8 mouse cellular contexts compared by ENCODE assay signal in the genomic region with DNA sequence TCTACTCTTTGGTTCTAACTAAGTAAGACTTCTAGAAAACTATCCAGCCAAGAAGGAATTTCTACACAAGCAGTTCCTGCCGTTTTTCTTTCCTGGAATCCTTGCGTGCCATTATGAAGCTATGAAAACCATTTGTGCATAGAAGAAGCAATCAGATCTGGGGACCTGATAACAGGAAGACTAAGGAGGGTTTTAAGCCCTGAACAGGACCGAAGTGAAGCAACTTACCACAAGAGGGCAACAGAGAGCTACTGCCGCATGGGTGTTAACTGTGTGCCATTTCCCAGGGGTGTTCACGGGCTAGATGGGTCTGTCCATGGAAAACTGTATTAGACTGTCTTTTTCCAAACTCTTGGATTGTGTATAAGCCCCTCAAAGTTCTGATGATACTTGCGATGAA. TPM values are rescaled to one million over a fixed set of nuclear protein-coding genes. Genes with fewer than 3 reads are reported as not detected.
DNase-seq lines count a peak whose midpoint lies in the region; ATAC-seq lines count a peak whose summit lies in the region.

No protein-coding gene starts in this region.

- H3K9ac ChIP-seq in midbrain, embryonic 16.5 days (ENCODE audit: low read depth, low read length) = no peak overlapping the region
- H3K9ac ChIP-seq in intestine, embryonic 16.5 days (ENCODE audit: low read depth, low read length) = no peak overlapping the region

- no peak for ATAC-seq in midbrain, embryonic 16.5 days
- ATAC-seq in intestine, embryonic 16.5 days = peak; percentile 86

- intact Hi-C loops in left cerebral cortex, postnatal 10 days (cut with DNase I) = loop anchor here (2.0 to 10.0 kb wide), 3 partner anchors 71 to 345 kb away; partner anchors contain the start of genes Alg5 and Exosc8

- 23% methylated on average over 6 of the region's 6 CpGs for WGBS in midbrain, embryonic 10.5 days
- 18% methylated on average over 6 of the region's 6 CpGs for WGBS in midbrain, embryonic 16.5 days
- 16% methylated on average over 6 of the region's 6 CpGs for WGBS in intestine, embryonic 16.5 days

- H3K27me3 ChIP-seq in midbrain, embryonic 10.5 days (ENCODE audit: low read depth, poor library complexity, severe bottlenecking) = 0 out of 2 replicates have a peak, but pooled peaks cover 5% of the 10 kb centered on the region
- no peaks in the 10 kb centered on the region for H3K27me3 ChIP-seq in midbrain, embryonic 16.5 days (ENCODE audit: control insufficient read depth, insufficient read depth, low read depth, low read length)
- H3K27me3 ChIP-seq in intestine, embryonic 16.5 days (replicated peaks; ENCODE audit: control insufficient read depth, insufficient read depth, low read length) = no peaks in the 10 kb centered on the region

- H3K4me1 ChIP-seq in midbrain, embryonic 10.5 days = no peaks in the 10 kb centered on the region
- H3K4me1 ChIP-seq in midbrain, embryonic 16.5 days (ENCODE audit: control insufficient read depth, insufficient read depth, low read length) = no peaks in the 10 kb centered on the region; the same call in 1 of the 2 replicates
- no peaks in the 10 kb centered on the region for H3K4me1 ChIP-seq in intestine, embryonic 16.5 days (ENCODE audit: control insufficient read depth, insufficient read depth, low read length)

- H3K4me3 ChIP-seq in midbrain, embryonic 10.5 days = no peak overlapping the region
- H3K4me3 ChIP-seq in midbrain, embryonic 16.5 days (ENCODE audit: low read depth, low read length) = no peak overlapping the region
- H3K4me3 ChIP-seq in intestine, embryonic 16.5 days (ENCODE audit: low read length) = no peak overlapping the region

- H3K4me2 ChIP-seq in midbrain, embryonic 16.5 days (ENCODE audit: low read length) = no peak overlapping the region
- no peak overlapping the region for H3K4me2 ChIP-seq in intestine, embryonic 16.5 days (ENCODE audit: low read depth, low read length)

- DNase-seq in midbrain, embryonic 10.5 days (ENCODE audit: low spot score) = peak; percentile 74
- DNase-seq in cerebellum, postnatal 14 days = peak; percentile 88 to 89
- DNase-seq in gastrocnemius, adult 18-20 months (ENCODE audit: low spot score) = peak; percentile 85
- peak; percentile 77 to 79 for DNase-seq in left cerebral cortex, postnatal 10 days (ENCODE audit: extremely low spot score in 1 of 2, low spot score in 2 of 2)
- peak; percentile 86 for DNase-seq in mesoderm, embryonic 11.5 days (ENCODE audit: low read depth, low spot score)
- DNase-seq in right cerebral cortex, postnatal 25 days = peak; percentile 73

- no peaks in the 10 kb centered on the region for H3K9me3 ChIP-seq in midbrain, embryonic 10.5 days (replicated peaks)
- no peaks in the 10 kb centered on the region for H3K9me3 ChIP-seq in midbrain, embryonic 16.5 days (replicated peaks; ENCODE audit: control insufficient read depth, low read length, poor library complexity, severe bottlenecking)
- no peaks in the 10 kb centered on the region for H3K9me3 ChIP-seq in intestine, embryonic 16.5 days (ENCODE audit: control insufficient read depth, low read length)

- H3K36me3 ChIP-seq in midbrain, embryonic 10.5 days = no peaks in the 10 kb centered on the region
- H3K36me3 ChIP-seq in midbrain, embryonic 16.5 days (ENCODE audit: control insufficient read depth, insufficient read depth, low read length) = no peaks in the 10 kb centered on the region
- no peaks in the 10 kb centered on the region for H3K36me3 ChIP-seq in intestine, embryonic 16.5 days (ENCODE audit: control insufficient read depth, insufficient read depth, low read length)

- H3K27ac ChIP-seq in midbrain, embryonic 10.5 days (replicated peaks) = no peak overlapping the region
- no peak overlapping the region for H3K27ac ChIP-seq in midbrain, embryonic 16.5 days (ENCODE audit: low read length)
- no peak overlapping the region for H3K27ac ChIP-seq in intestine, embryonic 16.5 days (ENCODE audit: low read length)

RNA-seq across cellular contexts. Expression of gene Ccna1, which starts 24.8 kb away (rescaled TPM):
- 1.7 and 3.1 TPM in 2 replicates for polyA plus RNA-seq in midbrain, embryonic 10.5 days (2016; fragmentation: Nextera tagmentation; extraction: Ambion mirVana)
- 1.8 and 2.2 TPM in 2 replicates for polyA plus RNA-seq in midbrain, embryonic 16.5 days (2015; fragmentation: Nextera tagmentation; extraction: Ambion mirVana)
- total RNA-seq in gastrocnemius, adult 18-20 months (2021) = not detected
- polyA plus RNA-seq in intestine, embryonic 16.5 days (2015; fragmentation: Nextera tagmentation; extraction: Ambion mirVana) = 1.3 and 1.8 TPM in 2 replicates
- total RNA-seq in left cerebral cortex, postnatal 10 days (2021) = 1 to 10 TPM; 1.9 to 2.4 TPM

RNA-seq across cellular contexts. Expression of gene Spg20, which starts 31.9 kb away (rescaled TPM):
- 50.5 and 51.6 TPM in 2 replicates for polyA plus RNA-seq in midbrain, embryonic 10.5 days (2016; fragmentation: Nextera tagmentation; extraction: Ambion mirVana)
- 13.3 and 14.6 TPM in 2 replicates for polyA plus RNA-seq in midbrain, embryonic 16.5 days (2015; fragmentation: Nextera tagmentation; extraction: Ambion mirVana)
- 10 to 100 TPM; 32.6 to 36.9 TPM for total RNA-seq in gastrocnemius, adult 18-20 months (2021)
- polyA plus RNA-seq in intestine, embryonic 16.5 days (2015; fragmentation: Nextera tagmentation; extraction: Ambion mirVana) = 31.1 and 34.1 TPM in 2 replicates
- total RNA-seq in left cerebral cortex, postnatal 10 days (2021) = 10 to 100 TPM; 13.6 to 20.2 TPM

RNA-seq across cellular contexts. Expression of gene Ccdc169, which starts 57.1 kb away (rescaled TPM):
- polyA plus RNA-seq in midbrain, embryonic 10.5 days (2016; fragmentation: Nextera tagmentation; extraction: Ambion mirVana) = 0.10 and 0.25 TPM in 2 replicates
- polyA plus RNA-seq in midbrain, embryonic 16.5 days (2015; fragmentation: Nextera tagmentation; extraction: Ambion mirVana) = 0.10 TPM in 1 of 2 replicates, not detected in the other
- total RNA-seq in gastrocnemius, adult 18-20 months (2021) = not detected
- polyA plus RNA-seq in intestine, embryonic 16.5 days (2015; fragmentation: Nextera tagmentation; extraction: Ambion mirVana) = not detected in 2 replicates
- under 1 TPM in 1 of 2 experiments, not detected in 1; 0.34 TPM for total RNA-seq in left cerebral cortex, postnatal 10 days (2021)
